Mouse (Mus musculus): ENCODE results near the gene Pdcd1lg2. TPM values are rescaled to one million over a fixed set of nuclear protein-coding genes. Genes with fewer than 3 reads are reported as not detected.

Gene Pdcd1lg2
- total RNA-seq (2021): not detected
- long read RNA-seq, experiment 1: 0 reads
- long read RNA-seq, experiment 2: 0 reads

DNA sequence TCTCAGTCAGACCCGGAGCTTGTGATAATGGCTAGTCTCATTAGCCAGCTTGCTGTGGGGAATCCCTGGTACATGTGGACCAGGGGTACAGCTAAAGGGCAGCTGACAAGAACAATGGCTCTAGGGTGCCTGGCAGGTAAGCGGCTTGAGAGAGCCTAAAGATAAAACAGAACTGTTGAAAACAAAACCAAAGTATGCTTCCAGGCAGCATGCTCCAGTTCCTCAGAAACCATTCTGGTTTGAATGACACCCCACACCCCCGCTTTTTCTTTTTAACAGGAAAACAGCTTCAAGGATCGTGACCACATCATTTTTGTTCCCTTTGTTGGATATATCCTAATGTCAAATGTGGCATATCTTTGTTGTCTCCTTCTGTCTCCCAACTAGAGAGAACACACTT lies at the start of gene Pdcd1lg2:
TSS of gene Pdcd1lg2 (plus strand) at position 301 of the 400 bp plus-strand sequence.
- DNase-seq: no peak

DNA sequence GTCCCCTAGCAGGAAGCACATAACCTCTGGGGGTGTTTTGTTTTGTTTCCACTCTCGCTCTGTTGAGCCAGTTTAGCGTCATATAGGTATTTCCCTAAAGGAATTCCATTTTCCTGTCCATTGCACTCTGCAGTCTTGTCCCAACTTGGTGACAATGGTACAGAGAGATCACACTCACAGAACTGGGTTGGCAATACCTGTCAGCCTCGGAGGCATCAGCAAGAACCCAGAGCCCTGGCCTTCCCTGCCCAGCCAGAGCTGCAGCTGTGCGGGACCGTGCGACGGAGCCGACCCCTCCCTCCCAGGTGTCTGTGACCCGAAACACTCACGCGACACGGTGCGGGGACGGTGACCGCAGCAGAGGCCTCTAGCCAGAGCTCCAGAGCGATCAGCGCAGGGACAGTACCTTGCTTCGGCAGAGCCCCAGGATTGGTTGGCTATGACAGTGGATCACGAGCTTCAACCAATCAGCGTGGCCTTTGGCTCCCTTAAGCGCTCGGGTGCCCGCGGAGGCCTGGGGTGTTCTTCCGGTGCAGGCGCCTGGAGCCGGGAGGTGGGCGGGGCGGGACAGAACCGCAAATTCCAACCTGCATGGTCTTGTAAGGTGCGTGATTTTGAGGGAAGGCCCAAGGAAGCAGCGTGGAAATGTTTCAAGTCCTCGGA lies 49.1 kb upstream of the Pdcd1lg2 start:
- peak; percentile 92 for DNase-seq

DNA sequence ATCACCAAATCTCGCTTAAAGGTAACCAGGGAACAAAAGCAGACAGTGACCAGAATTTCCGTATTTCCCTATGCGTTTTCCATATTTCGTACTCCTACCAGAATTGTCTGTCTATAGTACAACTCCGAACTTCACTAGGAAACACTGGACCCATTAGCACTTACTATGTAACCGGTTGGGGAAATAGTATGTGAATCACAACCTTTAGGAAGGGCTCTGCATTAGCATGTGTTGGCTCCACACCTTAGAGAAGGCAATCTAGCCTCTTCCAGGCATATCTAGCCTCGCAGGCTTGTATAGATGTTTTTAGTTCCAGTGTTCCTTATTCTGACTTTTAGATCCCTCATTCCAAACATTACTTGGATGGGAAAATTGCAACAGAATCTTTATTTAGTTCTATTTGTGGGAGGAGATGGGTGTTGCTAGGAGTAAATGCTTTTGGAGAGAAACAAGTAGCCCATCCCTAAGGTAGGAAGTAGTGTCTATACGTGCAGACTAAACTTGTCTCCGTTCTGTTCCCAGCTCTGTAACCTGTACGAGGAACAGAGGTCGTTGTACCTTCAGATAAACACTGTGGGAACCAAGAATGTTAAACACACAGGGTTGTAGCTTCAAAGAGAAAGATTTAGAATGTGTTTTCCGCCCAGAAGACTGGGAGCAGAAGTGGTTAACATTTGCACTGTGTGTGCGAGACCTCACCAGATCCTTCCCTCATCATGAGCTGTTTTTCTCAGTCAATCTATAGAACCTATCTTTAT lies 48.4 kb upstream of the Pdcd1lg2 start:
- no peak for DNase-seq

DNA sequence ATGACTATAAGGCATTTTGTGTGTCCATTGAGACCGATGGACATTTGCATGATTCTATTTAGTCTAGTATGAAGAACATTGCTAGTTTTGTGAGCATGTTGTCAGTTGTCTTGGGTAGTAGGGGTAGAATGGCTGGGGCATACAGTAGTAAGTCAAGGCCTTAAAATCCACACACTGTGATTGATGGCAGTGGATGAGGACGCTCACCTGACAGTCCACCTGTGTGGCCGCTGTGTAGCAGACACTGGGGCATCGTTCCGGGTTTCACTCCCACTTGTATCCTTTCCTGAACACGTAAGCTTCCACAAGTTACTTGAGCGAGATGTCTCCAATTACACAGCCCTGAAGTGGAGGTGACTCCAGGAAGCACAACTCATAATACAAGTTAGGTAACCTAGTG lies 47.2 kb upstream of the Pdcd1lg2 start:
- DNase-seq: no peak

DNA sequence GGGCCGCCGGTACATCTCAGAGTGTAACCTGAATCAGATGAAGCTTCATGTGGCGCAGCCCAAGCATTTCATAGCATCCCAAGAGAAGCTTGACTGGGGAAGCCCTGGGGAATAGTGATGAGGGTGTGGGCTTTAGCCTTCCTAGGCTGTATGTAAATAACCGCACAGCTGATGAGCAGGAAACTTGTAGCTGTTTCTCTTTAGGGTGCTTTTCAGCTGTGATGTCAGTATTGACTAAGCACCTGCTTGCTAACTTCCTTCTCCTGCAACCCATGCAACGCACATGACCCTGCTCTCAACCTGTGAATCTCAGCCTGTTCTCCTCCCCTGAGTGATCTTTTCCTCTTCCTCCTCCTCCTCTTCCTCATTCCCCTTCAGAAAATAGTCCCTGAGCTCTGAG lies 46.6 kb upstream of the Pdcd1lg2 start:
- no peak for DNase-seq

DNA sequence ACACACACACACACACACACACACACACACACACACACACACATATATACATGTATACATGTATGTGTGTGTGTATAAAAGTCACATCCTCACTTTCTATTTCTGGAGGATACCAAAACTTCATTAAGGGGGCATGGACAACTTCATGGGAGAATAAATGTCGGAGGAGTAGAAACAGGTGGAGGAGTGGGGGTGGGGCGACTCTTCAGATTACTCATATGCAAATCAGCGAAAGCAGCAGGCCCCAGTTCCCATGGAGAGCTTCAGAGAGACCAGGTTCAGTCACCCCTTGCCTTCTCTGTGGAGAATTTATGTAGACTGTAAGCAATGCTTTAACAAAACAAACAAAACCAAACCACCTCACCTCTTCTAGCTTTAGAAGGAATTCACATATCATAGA lies 45.6 kb upstream of the Pdcd1lg2 start:
- no peak for DNase-seq

DNA sequence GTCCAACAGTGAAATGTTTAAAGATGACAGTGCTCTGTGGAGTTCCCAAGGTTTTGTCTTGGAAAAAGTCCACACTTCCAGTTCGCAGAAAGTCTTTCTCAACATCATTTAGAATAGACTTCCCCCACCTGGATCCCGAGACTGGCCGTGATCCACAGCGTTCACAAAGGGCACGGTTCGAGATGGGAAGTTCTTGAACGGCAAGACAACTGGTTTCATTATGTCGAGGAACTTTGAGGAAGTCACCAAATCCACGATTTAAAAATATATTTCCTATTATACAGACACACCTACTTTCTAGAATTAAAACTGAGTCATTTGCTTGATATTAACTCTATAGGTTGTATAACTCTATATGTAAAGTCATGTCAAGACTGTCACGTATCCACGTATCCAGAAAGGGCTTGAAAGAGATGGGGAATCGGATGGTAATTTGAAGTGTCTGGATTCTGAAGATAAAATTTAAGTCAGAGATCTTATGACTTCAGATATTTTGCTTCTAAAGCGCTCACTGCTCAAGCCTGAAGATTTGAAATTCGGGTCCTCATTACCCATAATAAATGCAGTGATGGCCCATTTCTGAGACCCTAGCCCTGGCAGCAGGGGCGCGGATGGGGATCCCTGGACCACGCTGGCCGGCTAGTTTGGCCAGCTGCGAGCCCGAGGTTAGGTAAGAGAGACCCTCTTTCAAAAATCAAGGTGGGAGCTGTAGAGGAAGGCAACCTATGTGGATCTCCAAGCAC lies 44.3 kb upstream of the Pdcd1lg2 start:
- no peak for DNase-seq

DNA sequence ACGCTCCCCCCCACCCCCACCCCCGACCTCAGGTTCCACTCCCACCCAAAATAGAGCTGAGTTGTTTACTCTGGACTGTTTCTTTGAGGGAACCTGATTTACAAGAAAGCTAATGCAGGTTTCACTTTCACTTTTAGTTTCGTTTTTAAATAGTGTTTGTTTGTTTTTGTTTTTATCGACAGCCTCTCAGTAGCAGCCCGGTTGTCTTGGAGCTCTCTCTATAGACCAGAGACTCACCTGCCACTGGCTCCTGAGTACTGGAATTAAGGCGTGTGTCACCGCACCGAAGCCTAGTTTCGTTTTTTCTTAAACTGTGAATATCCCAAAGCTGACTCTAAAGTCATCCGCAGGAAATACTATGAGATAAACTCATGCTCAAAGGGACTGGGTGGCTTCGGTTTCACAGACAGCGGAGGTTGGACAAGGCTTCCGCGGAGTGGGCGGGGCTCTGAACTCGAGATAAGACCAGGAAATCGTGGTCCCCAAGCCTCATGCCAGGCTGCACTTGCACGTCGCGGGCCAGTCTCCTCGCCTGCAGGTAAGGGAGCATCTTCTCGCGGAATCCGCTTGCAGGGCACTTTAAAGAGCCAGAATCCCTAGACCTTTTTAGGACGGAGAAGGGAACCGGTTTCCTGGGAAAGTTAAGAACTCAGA lies 43.6 kb upstream of the Pdcd1lg2 start, which contains the start of the genes Plgrkt and Cd274:
TSS of gene Plgrkt (minus strand) at position 422 of the 654 bp plus-strand sequence.
TSS of gene Cd274 (plus strand) at position 487 of the 654 bp plus-strand sequence.
- DNase-seq: peak; percentile 68

DNA sequence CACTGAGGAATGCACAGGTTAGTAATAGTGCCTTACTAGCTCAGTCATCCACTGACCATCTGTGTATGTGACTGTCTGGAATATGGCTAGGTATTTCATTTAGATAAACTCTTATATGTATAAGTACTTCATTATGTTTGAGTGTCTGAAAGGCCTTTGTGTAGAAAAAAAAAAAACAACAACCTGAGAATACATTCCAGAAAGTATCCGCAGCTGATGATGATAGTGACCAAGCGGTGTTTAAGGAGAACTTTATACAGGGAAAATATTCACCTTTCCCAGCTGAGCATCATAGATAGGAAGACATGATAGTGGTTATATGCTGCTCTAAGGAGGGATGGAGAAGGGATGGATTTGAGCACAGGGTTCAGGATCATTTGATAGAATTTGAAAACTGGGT lies 42.7 kb upstream of the Pdcd1lg2 start:
- DNase-seq: no peak

DNA sequence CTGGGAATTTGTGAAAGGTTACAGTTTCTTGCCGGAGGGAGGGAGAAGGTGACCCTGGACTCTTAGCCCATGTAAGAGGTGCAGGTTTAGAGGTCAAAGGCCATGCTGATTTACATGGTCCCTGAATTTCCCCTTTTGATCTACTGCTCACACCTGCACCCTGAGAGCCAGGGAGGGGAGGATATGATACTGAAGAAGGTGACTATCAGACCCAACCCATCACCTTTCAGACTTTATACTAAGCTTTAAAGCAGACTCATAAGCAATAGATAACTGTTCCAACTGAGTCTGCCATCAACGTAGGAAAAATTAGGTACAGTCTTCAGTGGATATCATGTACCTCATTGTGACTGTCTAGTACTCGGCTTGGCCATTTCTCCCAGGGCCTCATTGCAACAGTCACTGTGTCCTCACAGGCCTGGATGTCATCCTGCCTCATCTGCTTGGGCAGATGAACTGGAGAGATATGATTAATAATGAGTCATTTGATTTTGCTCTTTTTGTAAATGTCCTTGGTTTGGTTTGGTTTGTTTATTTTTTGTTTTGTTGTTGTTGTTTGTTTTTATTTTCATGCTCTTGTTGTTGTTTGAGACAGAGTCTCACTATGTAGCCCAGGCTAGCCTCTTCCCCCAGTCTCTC lies 41.9 kb upstream of the Pdcd1lg2 start:
- DNase-seq: no peak

DNA sequence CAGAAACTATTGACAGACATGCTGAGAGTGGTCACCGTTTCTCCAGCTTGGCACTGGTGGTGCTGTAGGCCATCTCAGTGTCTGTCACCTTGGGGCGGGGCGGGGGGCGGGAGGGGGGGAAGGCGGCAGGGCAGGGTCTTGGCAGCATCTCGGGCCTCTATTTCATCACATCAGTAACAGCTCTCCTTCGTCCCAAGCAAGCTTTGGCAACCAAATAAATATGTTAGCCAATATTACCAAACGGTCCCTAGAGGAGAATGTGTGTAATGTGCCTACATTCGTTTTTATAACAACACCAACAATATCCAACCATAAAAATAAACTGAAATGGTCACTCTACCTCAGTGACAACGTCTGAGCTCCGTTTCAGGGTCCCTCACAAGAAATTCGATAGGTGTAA lies 40.6 kb upstream of the Pdcd1lg2 start:
- no peak for DNase-seq

DNA sequence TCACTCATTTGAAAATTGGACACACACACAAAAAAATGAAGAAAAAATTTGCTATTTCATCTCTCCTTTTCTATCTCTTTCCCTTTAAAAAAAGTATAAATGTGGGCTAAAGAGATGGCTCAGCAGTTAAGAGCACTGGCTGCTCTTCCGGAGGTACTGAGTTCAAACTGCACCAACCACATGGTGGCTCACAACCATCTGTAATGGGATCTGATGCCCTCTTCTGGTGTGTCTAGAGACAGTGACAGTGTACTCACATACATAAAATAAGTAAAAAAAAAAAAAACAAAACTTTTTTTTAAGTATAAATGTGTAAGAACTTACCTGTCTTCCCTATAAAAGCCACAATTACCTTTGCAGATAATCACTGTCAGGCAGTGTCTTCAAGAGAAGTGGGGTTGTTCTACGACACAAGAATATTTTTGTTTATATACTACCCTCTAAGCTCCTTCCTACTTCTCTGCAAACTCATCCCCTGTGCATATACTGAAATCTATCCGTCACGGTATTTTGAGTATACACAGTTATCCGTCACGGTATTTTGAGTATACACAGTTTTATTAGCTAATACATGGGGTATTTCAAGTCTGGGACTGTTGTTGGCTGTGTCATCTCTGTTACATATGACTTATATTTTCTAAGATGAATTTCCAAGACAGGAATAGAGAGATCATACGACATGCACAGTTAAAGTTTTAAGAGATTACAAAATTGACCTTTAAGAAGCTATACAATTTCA lies 40.0 kb upstream of the Pdcd1lg2 start:
- DNase-seq: no peak

DNA sequence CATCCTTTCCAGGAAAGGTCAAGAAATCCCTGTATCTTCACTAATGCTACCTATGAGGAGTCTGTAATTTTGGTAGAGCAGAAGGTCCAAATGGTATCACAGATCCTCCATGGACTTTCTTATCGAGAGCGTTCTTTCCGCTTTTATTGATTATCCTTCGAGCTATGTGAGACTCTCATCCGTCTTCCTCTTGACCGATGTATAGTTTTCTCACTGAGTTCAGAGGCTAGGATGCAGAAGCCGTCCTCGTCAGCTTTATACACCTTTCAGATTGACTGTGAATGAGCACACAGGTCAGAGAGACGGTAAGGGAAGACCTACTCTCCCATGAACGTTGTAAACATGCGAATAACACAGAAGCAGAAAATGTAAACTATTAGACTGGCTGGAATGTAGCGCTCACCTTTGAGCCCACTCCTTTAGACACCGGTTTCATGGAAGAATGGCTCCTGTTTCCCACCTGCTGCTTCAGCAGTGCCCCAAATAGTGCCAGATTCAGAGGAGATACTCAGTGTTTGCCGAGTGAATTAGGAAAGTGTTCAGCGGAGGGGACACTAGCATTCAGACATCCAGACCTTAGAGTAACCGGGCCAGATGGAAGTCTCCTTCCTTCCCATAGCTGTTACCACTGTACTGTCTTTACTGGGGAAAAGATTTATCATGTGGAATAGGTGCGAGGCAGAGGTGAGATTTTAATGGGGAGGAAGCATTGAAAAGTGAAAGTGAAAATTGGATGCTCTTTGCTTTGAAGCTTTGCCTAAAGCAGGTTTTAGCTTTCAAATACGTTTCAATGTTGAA lies 39.2 kb upstream of the Pdcd1lg2 start:
- DNase-seq: no peak

DNA sequence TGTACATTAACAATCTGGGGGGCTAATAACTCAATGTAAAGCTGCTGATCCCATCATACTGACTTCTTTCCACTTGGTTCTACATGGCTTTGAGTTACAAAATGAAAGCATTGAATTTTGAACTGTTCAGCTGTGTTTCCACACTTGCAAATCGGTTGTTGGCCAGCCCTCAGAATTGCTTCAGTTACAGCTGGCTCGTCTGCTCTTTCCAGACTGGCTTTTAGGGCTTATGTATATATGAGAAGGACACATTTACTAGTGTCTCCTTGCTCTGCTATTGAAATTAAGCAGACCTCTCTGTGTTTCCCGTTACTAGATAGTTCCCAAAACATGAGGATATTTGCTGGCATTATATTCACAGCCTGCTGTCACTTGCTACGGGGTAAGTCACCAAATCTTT lies 38.6 kb upstream of the Pdcd1lg2 start:
- DNase-seq: no peak

DNA sequence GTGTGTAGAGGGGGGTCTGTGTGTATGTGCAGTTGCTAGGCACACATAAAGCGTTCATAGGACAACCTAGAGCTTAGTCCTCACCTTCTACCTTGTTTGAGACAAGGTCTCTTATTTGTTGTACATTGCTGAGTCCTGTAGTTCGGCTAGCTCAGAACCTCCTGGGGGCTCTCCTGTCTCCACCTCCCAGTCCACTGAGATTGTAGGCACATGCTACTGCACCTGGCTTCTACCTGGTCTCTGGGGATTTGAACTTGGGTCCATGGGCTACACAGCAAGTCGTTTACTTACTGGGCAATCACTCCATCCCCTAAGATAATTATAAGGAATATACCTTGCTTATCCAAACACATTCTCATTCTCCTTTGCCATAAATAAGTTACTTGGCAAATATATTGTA lies 38.1 kb upstream of the Pdcd1lg2 start:
- no peak for DNase-seq

DNA sequence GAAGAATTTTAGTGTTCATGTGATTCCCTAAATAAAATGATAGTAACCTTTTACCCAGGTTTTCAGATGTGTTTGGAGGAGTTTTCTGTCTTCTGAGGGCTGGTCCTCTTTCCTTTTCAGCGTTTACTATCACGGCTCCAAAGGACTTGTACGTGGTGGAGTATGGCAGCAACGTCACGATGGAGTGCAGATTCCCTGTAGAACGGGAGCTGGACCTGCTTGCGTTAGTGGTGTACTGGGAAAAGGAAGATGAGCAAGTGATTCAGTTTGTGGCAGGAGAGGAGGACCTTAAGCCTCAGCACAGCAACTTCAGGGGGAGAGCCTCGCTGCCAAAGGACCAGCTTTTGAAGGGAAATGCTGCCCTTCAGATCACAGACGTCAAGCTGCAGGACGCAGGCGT lies 37.3 kb upstream of the Pdcd1lg2 start:
- no peak for DNase-seq

DNA sequence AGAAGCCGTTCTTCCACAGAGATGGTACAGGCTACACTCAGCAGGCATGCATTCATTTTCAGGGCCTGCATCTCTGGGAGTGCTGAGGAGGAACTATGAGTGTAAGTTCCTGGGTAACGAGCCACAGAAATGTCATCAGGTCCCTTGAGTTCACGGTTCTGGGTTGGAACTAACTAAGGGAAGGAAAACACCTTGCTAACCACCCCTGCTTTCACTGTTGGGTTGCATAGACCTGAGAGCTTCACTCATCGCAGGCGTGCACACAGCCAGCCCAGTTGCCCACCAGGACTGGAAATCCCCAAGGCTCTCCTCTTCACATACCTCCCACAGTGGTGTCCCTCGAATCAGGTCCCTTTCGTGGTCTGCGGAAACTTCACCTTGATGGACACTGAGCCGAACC lies 35.8 kb upstream of the Pdcd1lg2 start:
- no peak for DNase-seq

DNA sequence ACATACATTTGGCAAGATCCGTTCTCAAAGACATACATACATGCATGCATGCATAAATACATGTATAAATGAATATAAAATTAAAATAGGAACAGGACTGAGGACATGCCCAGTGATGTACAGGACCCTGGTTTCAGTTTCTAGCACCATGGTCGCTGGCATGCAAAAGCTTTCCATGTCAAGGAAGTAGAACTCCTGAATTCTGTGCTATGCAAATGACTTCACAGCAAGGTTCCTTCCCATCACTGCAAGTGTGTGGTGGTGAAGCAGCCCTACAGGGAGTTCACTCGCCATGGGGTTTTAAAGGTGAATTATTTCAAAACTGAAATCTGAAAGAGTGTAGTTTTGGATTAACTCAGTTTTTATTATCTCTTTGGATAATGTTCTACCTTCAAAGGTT lies 34.3 kb upstream of the Pdcd1lg2 start:
- no peak for DNase-seq

DNA sequence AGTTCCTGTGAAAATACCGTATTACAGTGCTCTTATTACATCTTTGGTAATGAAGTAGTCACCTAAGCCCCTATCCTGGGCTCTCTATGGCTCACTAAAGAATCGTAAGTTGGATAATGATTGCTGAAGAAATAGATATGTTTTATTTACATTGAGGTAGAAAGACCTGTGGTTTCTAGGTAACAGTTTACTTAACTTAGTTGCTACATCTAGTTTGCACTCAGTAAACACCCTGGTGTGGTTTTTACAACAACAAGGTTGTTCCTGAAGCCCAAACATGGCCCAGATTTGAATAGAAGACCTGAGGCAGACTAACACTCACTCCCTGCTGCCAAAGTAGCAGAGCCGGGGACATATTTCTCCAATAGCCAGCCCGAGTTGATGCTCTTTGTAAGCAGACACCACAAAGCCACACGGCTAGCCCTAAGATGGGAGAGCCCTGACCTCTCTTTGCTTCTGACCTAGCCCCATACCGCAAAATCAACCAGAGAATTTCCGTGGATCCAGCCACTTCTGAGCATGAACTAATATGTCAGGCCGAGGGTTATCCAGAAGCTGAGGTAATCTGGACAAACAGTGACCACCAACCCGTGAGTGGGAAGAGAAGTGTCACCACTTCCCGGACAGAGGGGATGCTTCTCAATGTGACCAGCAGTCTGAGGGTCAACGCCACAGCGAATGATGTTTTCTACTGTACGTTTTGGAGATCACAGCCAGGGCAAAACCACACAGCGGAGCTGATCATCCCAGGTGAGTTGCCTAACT lies 30.7 kb upstream of the Pdcd1lg2 start:
- no peak for DNase-seq

DNA sequence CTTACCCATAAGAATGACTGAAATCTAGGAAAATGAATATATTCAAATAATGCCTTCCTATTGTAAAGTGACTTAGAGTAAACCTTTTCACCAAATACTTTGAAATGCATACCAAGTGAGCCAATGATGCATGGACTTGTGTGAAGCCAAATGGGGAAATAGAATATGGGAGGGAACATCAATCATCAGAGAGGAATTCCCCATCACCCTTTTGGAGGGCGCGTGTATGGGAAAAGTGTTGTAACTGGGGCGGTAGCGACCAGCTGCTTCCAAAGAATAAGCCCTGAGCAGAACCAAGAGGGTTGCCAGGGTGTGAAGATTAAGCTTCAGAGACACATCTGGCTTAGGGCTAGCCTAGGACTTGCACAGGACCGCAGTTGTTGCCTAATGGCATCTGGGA lies 27.4 kb upstream of the Pdcd1lg2 start:
- no peak for DNase-seq
